Mouse (Mus musculus) limb, embryonic 10.5 days (tissue): Measurements from ENCODE around the gene Rtp2. TPM values are rescaled to one million over a fixed set of nuclear protein-coding genes. Genes with fewer than 3 reads are reported as not detected.
"Not testable (repeated sequence)": the region's sequence is repeated elsewhere in the genome, so short reads cannot be mapped to it uniquely, and the experiment has no call there.

Experiments used
- DNase-seq: peaks from one replicate; pipeline ENCODE4 v3.0.0-alpha.2; 2017; ENCODE audit warnings: low spot score
- H3K27ac ChIP-seq: fragments of 300-500 bp; sonication (generic); 2 replicates; pipeline ENCODE4 v1.5.1; 2016; ENCODE audit warnings: mild to moderate bottlenecking
- H3K27me3 ChIP-seq: fragments of 300-500 bp; sonication (generic); 2 replicates; pipeline ENCODE4 v1.6.1; 2016; ENCODE audit warnings: low read depth, mild to moderate bottlenecking; ENCODE audit not compliant: poor library complexity, severe bottlenecking
- H3K36me3 ChIP-seq: fragments of 300-500 bp; sonication (generic); 2 replicates; pipeline ENCODE4 v1.6.1; 2016; ENCODE audit warnings: mild to moderate bottlenecking, moderate library complexity
- H3K4me1 ChIP-seq: fragments of 300-500 bp; sonication (generic); 2 replicates; pipeline ENCODE4 v1.6.1; 2016
- H3K4me3 ChIP-seq: fragments of 300-500 bp; sonication (generic); 2 replicates; pipeline ENCODE4 v1.5.1; 2016; ENCODE audit warnings: mild to moderate bottlenecking, moderate library complexity
- H3K9me3 ChIP-seq: fragments of 300-500 bp; sonication (generic); replicated peaks from 2 replicates; pipeline ENCODE4 v1.6.1; 2016; ENCODE audit warnings: mild to moderate bottlenecking
- WGBS: fragments of 180-500 bp; shearing (Covaris S2); methylation state at CpG from one replicate; pipeline ENCODE4 v1.1.7; 2016; 5-methylcytosine and 5-hydroxymethylcytosine counted together
- polyA plus RNA-seq: library from polyadenylated mRNA; unstranded; fragments of >200 nt; fragmentation: Nextera tagmentation; extraction: Ambion mirVana; gene quantifications from 2 replicates; pipeline ENCODE4 v1.2.1, GENCODE M21; 2016

Gene Rtp2
- polyA plus RNA-seq, 1 experiment from 2014 or later = not detected

DNA sequence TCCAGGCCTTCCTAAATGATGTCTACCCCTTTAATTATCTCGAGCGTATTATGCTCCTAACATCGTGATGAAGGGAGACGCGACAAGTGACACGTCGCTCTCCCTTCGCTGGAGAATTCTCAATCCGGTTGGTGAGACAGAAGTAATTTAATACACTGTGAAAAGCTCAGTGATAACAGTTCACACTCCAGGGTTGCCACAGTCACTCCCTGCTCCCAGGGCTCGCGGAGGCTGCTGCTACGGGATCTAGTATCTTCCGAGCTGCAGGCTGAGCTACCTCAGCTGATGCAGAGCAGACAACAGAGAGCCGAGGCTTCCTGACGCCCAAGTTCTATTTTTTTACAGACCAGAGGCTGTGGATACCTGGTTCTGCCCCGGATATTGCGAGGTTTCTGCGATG is 919 bp downstream of the Rtp2 start:
- WGBS = 82% methylated on average over 18 of the region's 18 CpGs
- Histone ChIP-seq H3K4me1 (no peaks in the 10 kb centered on the region), H3K4me3 (no peak overlapping the region), H3K27me3 (no peaks in the 10 kb centered on the region), H3K36me3 (no peaks in the 10 kb centered on the region), H3K9me3 (no peaks in the 10 kb centered on the region), H3K27ac (no peak overlapping the region)
- DNase-seq = no peak

DNA sequence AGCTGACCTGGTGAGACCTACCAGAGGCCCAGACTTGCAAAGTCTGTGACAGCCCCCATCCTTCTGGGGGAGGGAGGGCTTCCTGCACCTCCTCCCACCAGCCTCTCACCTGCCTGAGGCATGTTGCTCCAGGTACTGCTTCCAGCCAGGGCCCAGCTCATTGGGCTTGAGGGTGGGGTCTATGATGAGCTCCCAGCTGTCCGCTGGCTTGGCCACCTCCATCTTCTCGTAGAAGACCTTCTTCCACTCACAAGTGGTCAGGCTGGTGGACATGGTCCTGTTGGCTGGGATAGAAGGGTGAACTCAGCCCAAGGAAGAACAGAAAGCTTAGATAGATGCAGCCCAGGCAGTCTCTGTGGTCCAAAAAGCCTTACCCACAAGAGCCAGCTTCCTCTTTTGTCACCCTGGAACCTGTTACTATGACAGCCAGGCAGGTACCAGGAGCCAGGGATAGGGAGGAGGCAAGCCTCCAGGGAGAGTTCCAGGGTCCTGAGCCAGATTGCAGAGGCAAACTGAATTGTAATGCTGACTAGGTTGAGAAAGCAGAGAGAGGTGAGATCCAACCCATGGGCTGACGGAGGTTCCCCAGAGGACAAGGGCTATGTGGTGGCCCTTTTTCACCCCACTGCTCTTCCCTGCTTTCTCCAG is 1.6 kb downstream of the Rtp2 start:
- Histone ChIP-seq H3K27me3 (no peaks in the 10 kb centered on the region), H3K4me3 (no peak overlapping the region), H3K9me3 (no peaks in the 10 kb centered on the region), H3K36me3 (no peaks in the 10 kb centered on the region), H3K27ac (no peak overlapping the region), H3K4me1 (no peaks in the 10 kb centered on the region)
- 87% methylated on average over 3 of the region's 3 CpGs for WGBS
- no peak for DNase-seq

DNA sequence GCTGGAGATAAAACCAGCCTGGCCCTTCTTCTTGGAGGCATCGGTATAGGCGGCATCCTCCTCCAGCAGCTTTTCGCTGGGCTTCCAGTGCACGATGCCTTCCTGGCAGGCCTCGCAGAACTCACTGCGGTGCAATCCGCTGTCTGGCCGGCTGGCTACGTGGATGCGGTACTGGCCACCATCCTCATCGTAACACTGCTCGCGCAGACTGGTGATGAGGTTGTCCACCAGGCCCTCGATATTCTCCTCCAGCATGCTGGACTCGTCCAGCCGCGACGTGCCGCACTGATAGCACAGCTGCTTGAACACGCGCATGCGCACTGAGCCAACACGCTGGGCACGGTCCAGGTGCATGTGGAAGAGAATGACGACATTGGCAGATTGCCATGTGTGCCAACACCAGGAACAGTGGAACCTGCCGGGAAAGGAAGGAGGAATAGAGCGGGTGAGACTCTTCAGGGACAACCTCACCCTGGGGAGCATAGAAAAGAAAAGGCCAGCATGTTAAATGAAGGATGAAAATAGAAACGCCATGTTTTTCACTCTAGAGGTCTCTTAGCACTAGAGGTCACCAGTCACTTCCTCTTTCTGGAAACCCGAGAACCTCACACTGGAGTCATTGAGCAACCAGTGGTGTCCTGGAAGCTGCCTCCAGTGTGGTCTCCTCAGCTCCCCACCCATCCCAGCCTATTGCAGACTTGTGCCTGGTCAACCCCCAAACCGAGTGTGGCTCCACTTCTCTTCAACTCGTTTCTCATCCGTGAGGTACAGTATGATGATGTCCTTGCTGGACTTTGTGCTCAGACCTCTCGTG is 4.7 kb downstream of the Rtp2 start:
- Histone ChIP-seq H3K4me3 (no peak overlapping the region), H3K4me1 (no peaks in the 10 kb centered on the region), H3K36me3 (no peaks in the 10 kb centered on the region), H3K27me3 (no peaks in the 10 kb centered on the region), H3K27ac (no peak overlapping the region), H3K9me3 (no peaks in the 10 kb centered on the region)
- 94% methylated on average over 33 of the region's 33 CpGs for WGBS
- no peak for DNase-seq

DNA sequence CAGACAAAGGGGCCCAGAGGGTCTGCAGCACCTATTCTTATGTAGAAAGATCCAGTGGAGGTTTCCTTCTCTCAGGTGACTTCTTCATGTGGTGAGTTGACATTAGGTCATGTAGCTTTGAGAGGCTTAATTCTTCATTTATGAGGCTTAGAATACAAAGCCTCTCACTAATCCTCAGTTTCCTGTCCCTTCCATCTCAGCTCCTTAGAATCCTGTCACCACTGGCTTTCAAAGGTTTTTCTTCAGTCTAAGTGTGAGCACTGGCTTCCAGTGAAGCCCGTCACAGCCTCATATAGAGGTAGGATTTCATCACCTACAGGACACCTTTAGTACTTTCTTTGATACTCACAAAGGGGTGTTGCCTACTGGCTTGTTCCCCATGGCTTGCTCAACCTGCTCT is 9.3 kb downstream of the Rtp2 start:
- H3K36me3 ChIP-seq = no peaks in the 10 kb centered on the region
- H3K4me1 ChIP-seq = no peaks in the 10 kb centered on the region
- no peak overlapping the region for H3K4me3 ChIP-seq
- H3K27me3 ChIP-seq = no peaks in the 10 kb centered on the region
- no peak for DNase-seq
- H3K9me3 ChIP-seq = no peaks in the 10 kb centered on the region
- no peak overlapping the region for H3K27ac ChIP-seq
- 78% methylated on average over 1 of the region's 1 CpGs for WGBS

DNA sequence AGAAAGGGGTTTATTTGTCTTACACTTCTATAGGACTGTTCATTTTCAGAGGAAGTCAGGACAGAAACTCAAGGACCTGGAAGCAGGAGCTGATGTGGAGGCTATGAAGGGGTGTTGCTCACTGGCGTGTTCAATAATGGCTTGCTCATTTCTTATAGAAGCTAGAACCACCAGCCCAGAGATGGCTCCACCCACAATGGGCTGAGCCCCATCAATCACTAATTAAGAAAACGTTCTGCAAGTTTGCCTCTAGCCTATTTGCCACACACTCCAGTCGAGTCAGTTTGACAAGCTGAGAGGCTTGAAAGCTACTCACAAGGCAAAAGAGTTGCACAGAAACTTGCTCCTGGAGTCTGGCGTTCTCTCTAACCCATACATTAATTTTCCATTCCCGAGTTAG is 10.5 kb downstream of the Rtp2 start:
- no peak for DNase-seq
- Histone ChIP-seq H3K4me3 (no peak overlapping the region), H3K36me3 (no peaks in the 10 kb centered on the region), H3K27me3 (no peaks in the 10 kb centered on the region), H3K9me3 (no peaks in the 10 kb centered on the region), H3K27ac (no peak overlapping the region), H3K4me1 (no peaks in the 10 kb centered on the region)
- WGBS = 69% methylated on average over 5 of the region's 5 CpGs

DNA sequence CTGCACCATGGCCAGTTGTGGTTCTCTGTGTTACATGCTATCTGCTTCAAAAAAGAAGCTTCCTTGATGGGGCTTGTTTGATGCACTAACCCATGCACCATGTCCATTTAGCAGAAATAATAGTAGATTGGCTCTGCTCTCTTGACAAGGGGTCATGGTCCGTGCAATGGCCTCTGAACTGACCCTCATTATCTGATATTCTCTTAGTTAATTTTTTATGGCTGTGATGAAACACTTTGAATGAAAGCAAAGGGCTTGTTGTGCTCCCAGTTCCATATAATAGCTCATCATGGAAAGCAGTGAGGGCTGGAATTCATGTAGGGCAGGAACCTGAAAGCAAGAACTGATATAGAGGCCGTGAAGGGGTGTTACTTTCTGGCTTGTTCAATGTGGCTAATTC is 12.8 kb downstream of the Rtp2 start:
- Histone ChIP-seq H3K27me3 (no peaks in the 10 kb centered on the region), H3K9me3 (no peaks in the 10 kb centered on the region), H3K36me3 (no peaks in the 10 kb centered on the region), H3K4me1 (no peaks in the 10 kb centered on the region), H3K4me3 (no peak overlapping the region), H3K27ac (no peak overlapping the region)
- 85% methylated on average over 2 of the region's 2 CpGs for WGBS
- DNase-seq = no peak

DNA sequence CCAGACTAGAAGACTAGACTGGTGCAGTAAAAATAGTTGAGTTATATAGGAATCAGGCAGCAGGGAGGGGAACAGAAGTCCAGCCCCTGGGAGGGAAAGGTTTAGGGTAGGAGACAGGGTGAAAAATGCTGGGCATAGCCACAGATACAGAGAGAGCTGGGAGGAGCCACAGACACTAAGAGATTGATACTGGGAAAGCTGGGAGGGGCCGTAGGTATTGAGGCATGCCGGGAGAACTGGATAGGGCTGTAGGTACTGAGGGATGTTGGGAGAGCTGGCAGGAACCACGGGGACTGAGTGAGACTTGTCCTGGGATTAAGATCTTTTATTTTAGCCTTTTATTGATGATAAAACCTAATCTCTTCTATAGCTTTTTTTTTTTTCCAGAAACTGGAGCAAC is 18.8 kb downstream of the Rtp2 start:
- no peaks in the 10 kb centered on the region for H3K9me3 ChIP-seq
- H3K27me3 ChIP-seq = no peaks in the 10 kb centered on the region
- no peak overlapping the region for H3K4me3 ChIP-seq
- no peak for DNase-seq
- H3K4me1 ChIP-seq = no peaks in the 10 kb centered on the region
- 52% methylated on average over 3 of the region's 3 CpGs for WGBS
- no peak overlapping the region for H3K27ac ChIP-seq
- no peaks in the 10 kb centered on the region for H3K36me3 ChIP-seq

DNA sequence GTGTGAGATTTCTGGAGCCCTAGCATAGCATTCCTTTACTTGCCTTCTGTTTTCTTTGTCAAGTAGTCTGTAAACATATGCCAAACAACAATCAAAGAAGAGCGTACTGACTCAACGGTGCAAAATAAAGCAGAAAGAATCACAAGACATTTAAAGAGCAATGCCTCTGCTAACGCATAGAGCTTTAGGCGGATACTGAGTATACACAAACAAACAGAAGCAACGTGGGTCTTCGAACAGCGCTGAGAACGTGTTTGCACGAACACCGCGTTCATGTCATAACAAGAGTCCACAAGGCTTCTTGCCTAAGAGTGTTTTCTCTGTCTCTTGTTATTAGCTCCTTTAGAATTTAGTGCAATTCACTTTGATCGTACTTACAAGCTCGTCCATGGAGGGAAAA is 19.5 kb downstream of the Rtp2 start:
- Histone ChIP-seq H3K9me3 (no peaks in the 10 kb centered on the region), H3K27me3 (no peaks in the 10 kb centered on the region), H3K36me3 (no peaks in the 10 kb centered on the region), H3K4me3 (no peak overlapping the region), H3K4me1 (no peaks in the 10 kb centered on the region), H3K27ac (no peak overlapping the region)
- WGBS = 86% methylated on average over 13 of the region's 13 CpGs
- DNase-seq = no peak

DNA sequence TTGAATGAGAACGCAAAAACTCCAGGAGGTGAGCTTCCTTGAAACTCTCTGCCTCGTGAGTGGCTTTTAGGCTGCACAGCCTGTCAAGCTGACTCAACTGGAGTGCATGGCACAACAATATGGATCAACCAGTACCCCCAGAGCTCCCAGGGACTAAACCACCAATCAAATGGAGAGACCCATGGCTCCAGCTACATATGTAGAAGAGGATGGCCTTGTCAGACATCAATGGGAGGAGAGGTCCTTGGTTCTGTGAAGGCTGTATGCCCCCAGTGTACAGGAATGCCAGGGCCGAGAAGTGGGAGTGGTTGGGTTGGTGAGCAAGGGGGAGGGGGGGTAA is 23.2 kb downstream of the Rtp2 start:
- not testable (repeated sequence) for H3K27me3 ChIP-seq

DNA sequence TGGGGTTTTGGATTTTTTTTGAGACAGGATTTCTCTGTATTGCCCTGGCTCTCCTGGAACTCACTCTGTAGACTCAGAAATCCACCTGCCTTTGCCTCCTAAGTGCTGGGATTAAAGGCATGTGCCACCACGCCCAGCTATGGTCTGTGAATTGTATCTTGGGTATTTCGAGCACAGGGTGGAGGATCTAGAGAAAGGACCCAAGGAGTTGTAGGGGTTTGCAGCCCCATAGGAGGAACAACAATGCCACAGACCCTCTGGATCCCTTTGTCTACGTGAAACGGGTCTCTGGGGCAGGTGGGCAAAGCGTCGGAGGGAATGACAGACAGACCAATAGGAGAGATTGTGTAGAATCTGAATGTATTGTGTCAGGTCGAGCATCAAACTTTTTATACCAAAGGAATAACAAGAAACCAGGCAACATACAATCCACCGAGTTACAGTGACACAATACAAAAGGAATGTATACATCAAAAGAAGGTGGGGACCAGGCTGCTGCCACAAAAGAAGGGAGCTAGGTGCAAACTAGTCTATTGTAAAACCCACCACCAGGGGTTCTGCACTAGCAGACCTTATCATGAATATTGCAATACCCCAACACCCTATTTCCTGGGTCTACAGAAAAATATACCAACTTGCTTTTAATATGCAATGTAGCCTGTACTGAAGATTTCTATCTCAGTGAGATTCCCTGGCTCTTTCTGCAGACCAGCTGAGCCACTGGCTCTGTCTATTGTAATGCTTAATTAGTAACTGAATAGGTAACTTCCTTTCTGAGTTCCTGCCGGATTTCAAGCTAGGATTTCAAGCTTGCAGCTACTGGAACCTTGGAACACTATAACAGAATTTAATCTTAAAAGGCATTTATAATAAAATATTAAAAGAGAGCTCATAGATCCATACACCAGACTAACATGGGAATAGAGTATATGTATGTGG is 23.8 kb downstream of the Rtp2 start:
- not testable (repeated sequence) for H3K27me3 ChIP-seq, DNase-seq, H3K27ac ChIP-seq, H3K36me3 ChIP-seq, H3K9me3 ChIP-seq, H3K4me3 ChIP-seq, H3K4me1 ChIP-seq
- 90% methylated on average over 9 of the region's 9 CpGs for WGBS

More for the DNA sequence above, 23.2 kb downstream of the Rtp2 start:
- H3K36me3 ChIP-seq, DNase-seq, H3K4me1 ChIP-seq, H3K4me3 ChIP-seq, H3K27ac ChIP-seq, H3K9me3 ChIP-seq: not testable (repeated sequence)
- 91% methylated on average over 3 of the region's 3 CpGs for WGBS

DNA sequence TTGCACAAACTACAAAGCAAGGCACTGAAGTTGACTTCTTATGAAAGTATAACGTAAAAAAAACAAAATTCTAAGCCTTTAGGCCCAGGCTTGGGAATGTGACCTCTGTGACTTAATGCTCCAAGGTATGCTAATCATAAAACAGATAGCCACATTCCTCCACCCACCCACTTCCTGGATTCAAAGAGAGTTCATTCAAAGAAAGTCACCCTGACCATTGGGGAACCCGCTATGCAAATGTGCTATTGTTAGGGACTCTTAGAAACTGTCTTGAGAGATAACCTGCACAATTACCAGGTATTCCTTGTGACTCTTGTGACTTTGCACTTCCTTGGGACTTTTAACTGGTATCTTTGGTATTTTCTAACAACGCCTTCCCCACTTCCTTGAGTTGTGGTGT is 25.6 kb downstream of the Rtp2 start:
- not testable (repeated sequence) for H3K4me3 ChIP-seq, H3K9me3 ChIP-seq, H3K27me3 ChIP-seq, H3K4me1 ChIP-seq, H3K27ac ChIP-seq, H3K36me3 ChIP-seq, DNase-seq
- WGBS = 89% methylated on average over 3 of the region's 3 CpGs

DNA sequence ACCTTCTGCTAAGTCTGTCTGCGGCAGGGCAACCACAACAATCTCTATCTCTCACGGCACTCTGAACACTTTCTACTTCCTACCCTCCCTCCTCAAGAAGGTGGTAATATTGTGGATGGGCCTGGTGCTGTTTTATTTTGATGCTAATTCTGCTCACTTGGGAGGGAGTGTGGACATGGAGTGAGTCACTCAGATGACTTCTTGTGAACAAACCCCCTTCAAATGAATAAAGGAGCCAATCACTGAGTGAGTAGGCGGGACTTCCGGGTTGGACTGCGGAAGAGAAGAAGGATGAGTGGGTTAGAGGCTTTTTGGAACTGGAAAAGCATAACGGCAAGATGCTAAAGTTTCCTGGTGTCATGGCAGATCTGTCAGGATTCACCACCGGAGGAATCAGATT is 30.8 kb downstream of the Rtp2 start:
- no peak for DNase-seq
- Histone ChIP-seq H3K4me3 (no peak overlapping the region), H3K27me3 (peaks cover 6% of the 10 kb centered on the region; the same call in 1 of the 2 replicates), H3K4me1 (peaks cover 16% of the 10 kb centered on the region), H3K9me3 (no peaks in the 10 kb centered on the region), H3K27ac (no peak overlapping the region), H3K36me3 (no peaks in the 10 kb centered on the region)
- 92% methylated on average over 7 of the region's 7 CpGs for WGBS

DNA sequence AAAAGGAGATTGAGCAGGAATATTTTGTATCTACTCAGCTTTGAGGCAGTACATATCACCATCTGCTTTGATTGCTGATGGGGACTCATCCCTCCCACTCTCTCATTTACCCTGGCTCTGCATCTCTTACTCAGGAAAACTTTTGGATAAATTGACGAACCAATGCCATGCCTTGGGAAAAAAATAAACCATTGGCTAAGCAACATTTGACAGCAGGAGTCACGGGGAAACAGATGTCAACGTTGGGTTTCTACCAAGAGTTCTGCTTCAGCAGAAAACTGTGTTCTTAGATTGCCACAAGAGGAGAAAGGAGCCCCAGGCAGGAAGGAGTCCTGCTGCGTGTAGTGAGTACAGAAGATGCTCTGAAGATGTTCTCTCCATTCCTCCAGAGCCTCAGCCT is 32.1 kb downstream of the Rtp2 start:
- Histone ChIP-seq H3K27me3 (peaks cover 6% of the 10 kb centered on the region; the same call in 1 of the 2 replicates), H3K36me3 (no peaks in the 10 kb centered on the region), H3K4me3 (no peak overlapping the region), H3K9me3 (no peaks in the 10 kb centered on the region), H3K27ac (no peak overlapping the region), H3K4me1 (peaks cover 16% of the 10 kb centered on the region)
- no peak for DNase-seq
- 89% methylated on average over 4 of the region's 4 CpGs for WGBS
